Comparison of ENCODE assay signal across 9 mouse cellular contexts in genomic region chr8:91551775-91552538, GRCm38 (mm10).
DNase-seq lines count a peak whose midpoint lies in the region; ATAC-seq and TF ChIP-seq lines count a peak whose summit lies in the region.
"Had no signal": no experiment of that assay in that cellular context is flagged by ENCODE, and none has a peak within 500 bp of the region (broad histone marks: within the 10 kb centered on the region; RNA-seq: fewer than 3 reads in every experiment).

No protein-coding gene starts in this region.

- no peak overlapping the region for H3K4me2 ChIP-seq in heart, embryonic 13.5 days
- H3K4me2 ChIP-seq in midbrain, embryonic 14.5 days (ENCODE audit: low read length) = no peak overlapping the region
- no peak overlapping the region for H3K4me2 ChIP-seq in kidney, embryonic 15.5 days
- H3K4me2 ChIP-seq: liver, embryonic 13.5 days had no signal

- no peak overlapping the region for H3K4me3 ChIP-seq in cerebellum, adult 2 months (replicated peaks; ENCODE audit: insufficient read depth, low read depth, low read length)
- H3K4me3 ChIP-seq in heart, embryonic 13.5 days = no peak overlapping the region
- H3K4me3 ChIP-seq in midbrain, embryonic 14.5 days (replicated peaks; ENCODE audit: low read depth, low read length) = no peak overlapping the region
- H3K4me3 ChIP-seq in kidney, embryonic 15.5 days (replicated peaks) = no peak overlapping the region
- H3K4me3 ChIP-seq: liver, embryonic 13.5 days had no signal

- H3K9me3 ChIP-seq in heart, embryonic 13.5 days = no peaks in the 10 kb centered on the region
- H3K9me3 ChIP-seq in midbrain, embryonic 14.5 days (ENCODE audit: control insufficient read depth, low read length) = no peaks in the 10 kb centered on the region
- no peaks in the 10 kb centered on the region for H3K9me3 ChIP-seq in kidney, embryonic 15.5 days (replicated peaks)
- H3K9me3 ChIP-seq: liver, embryonic 13.5 days had no signal

- peak overlapping the region; percentile 44; the same call in 1 of the 2 replicates for H3K27ac ChIP-seq in cerebellum, adult 2 months (ENCODE audit: insufficient read depth, low read length)
- 0 out of 2 replicates have a peak overlapping the region, but pooled peaks have one; percentile 7 for H3K27ac ChIP-seq in heart, embryonic 13.5 days (replicated peaks)
- peak overlapping the region; percentile 34 for H3K27ac ChIP-seq in midbrain, embryonic 14.5 days (replicated peaks; ENCODE audit: low read depth, low read length)
- no peak overlapping the region for H3K27ac ChIP-seq in kidney, embryonic 15.5 days
- H3K27ac ChIP-seq: liver, embryonic 13.5 days had no signal

- DNase-seq in layer of hippocampus, adult 11-12 months (ENCODE audit: low spot score) = peak; percentile 38
- DNase-seq in layer of hippocampus, adult 9-10 months (ENCODE audit: low spot score) = no peak
- DNase-seq in cerebellum, adult 2 months = peak; percentile 83 to 91
- DNase-seq in midbrain, embryonic 14.5 days = peak; percentile 71
- no peak for DNase-seq in urinary bladder, postnatal 25 days (ENCODE audit: low spot score)
- no peak for DNase-seq in frontal cortex, adult 2 months (ENCODE audit: extremely low spot score in 1 of 2, low spot score in 1 of 2)
- DNase-seq: liver, embryonic 13.5 days had no signal

- TF ChIP-seq CTCF in cerebellum, adult 2 months (IDR thresholded peaks at IDR 0.05; ENCODE audit: borderline replicate concordance, insufficient read depth, low read depth, low read length) = no peak

- peaks cover 41% of the 10 kb centered on the region for H3K4me1 ChIP-seq in cerebellum, adult 2 months (ENCODE audit: control insufficient read depth, insufficient read depth, low read length)
- H3K4me1 ChIP-seq in heart, embryonic 13.5 days = peaks cover 53% of the 10 kb centered on the region
- H3K4me1 ChIP-seq in midbrain, embryonic 14.5 days (ENCODE audit: control insufficient read depth, insufficient read depth, low read length) = peaks cover 35% of the 10 kb centered on the region
- peaks cover 14% of the 10 kb centered on the region for H3K4me1 ChIP-seq in kidney, embryonic 15.5 days
- H3K4me1 ChIP-seq: liver, embryonic 13.5 days had no signal

- H3K36me3 ChIP-seq in heart, embryonic 13.5 days = no peaks in the 10 kb centered on the region
- no peaks in the 10 kb centered on the region for H3K36me3 ChIP-seq in midbrain, embryonic 14.5 days (ENCODE audit: control insufficient read depth, insufficient read depth, low read length)
- no peaks in the 10 kb centered on the region for H3K36me3 ChIP-seq in kidney, embryonic 15.5 days
- H3K36me3 ChIP-seq: liver, embryonic 13.5 days had no signal

- no peak for TF ChIP-seq POLR2A in cerebellum, adult 2 months (IDR thresholded peaks at IDR 0.05; ENCODE audit: borderline replicate concordance, insufficient read depth, low read length)

- WGBS in cerebellum, adult 2 months = 18% methylated on average over 10 of the region's 10 CpGs
- WGBS in heart, embryonic 13.5 days = 53% methylated on average over 10 of the region's 10 CpGs
- 12% methylated on average over 10 of the region's 10 CpGs for WGBS in midbrain, embryonic 14.5 days
- WGBS in kidney, embryonic 15.5 days = 46% methylated on average over 10 of the region's 10 CpGs

- no peaks in the 10 kb centered on the region for H3K27me3 ChIP-seq in cerebellum, adult 2 months (ENCODE audit: control insufficient read depth, insufficient read depth, low read length)
- no peaks in the 10 kb centered on the region for H3K27me3 ChIP-seq in heart, embryonic 13.5 days (replicated peaks)
- H3K27me3 ChIP-seq in midbrain, embryonic 14.5 days (ENCODE audit: control insufficient read depth, insufficient read depth, low read length) = no peaks in the 10 kb centered on the region
- no peaks in the 10 kb centered on the region for H3K27me3 ChIP-seq in kidney, embryonic 15.5 days
- H3K27me3 ChIP-seq: liver, embryonic 13.5 days had no signal

- no peak overlapping the region for H3K9ac ChIP-seq in heart, embryonic 13.5 days
- H3K9ac ChIP-seq in midbrain, embryonic 14.5 days (replicated peaks; ENCODE audit: low read length) = no peak overlapping the region
- no peak overlapping the region for H3K9ac ChIP-seq in kidney, embryonic 15.5 days
- H3K9ac ChIP-seq: liver, embryonic 13.5 days had no signal

- no peak for ATAC-seq in heart, embryonic 13.5 days (ENCODE audit: extremely low read depth, insufficient number of reproducible peaks, low FRiP score, low TSS enrichment)
- peak; percentile 31; the same call in 1 of the 2 replicates for ATAC-seq in midbrain, embryonic 14.5 days (ENCODE audit: low FRiP score, low TSS enrichment)
- no peak for ATAC-seq in kidney, embryonic 15.5 days (replicated peaks; ENCODE audit: low FRiP score)

Comparison
In these comparisons a context has a peak if more than half of its experiments do, and no peak if none do; other contexts are left out.
1. DNase-seq: peak in layer of hippocampus, adult 11-12 months (single experiment), cerebellum, adult 2 months (2 of 2) and midbrain, embryonic 14.5 days (single experiment); none in layer of hippocampus, adult 9-10 months (single experiment), urinary bladder, postnatal 25 days (single experiment) and frontal cortex, adult 2 months (0 of 2).